Mouse (Mus musculus) cerebellum, postnatal 10 days (tissue): ENCODE data around the gene Hist1h3g.

ENCODE experiments used
- DNase-seq, 2 experiments: peaks; one replicate each; pipeline ENCODE4 v3.0.0; 2021; ENCODE audit warnings: mixed read lengths in 2 of 2

Gene Hist1h3g

GRCm38 (mm10) chr13:23535137-23536075 is at the start of gene Hist1h3g:
Gene Hist1h3g, plus strand, starts transcription at chr13:23535422.
- DNase-seq, result peak; percentile 93 to 94

- peak; percentile 78 to 82 for DNase-seq
These were observed 46.6 kb upstream of the Hist1h3g start, which contains the start of gene Btn2a2 for GRCm38 (mm10) chr13:23488400-23489322. Gene Btn2a2, minus strand, starts transcription at chr13:23488857.

GRCm38 (mm10) chr13:23490863-23491262 is 44.4 kb upstream of the Hist1h3g start:
- no peak for DNase-seq

GRCm38 (mm10) chr13:23491263-23491662 is 44.0 kb upstream of the Hist1h3g start:
- no peak for DNase-seq

GRCm38 (mm10) chr13:23491990-23492389 is 43.2 kb upstream of the Hist1h3g start:
- no peak for DNase-seq

GRCm38 (mm10) chr13:23495526-23495925 is 39.7 kb upstream of the Hist1h3g start:
- DNase-seq, result no peak

- DNase-seq, result peak; percentile 26 to 31
These were observed 37.4 kb upstream of the Hist1h3g start for GRCm38 (mm10) chr13:23497656-23498321.

- no peak for DNase-seq
These were observed 36.6 kb upstream of the Hist1h3g start for GRCm38 (mm10) chr13:23498653-23499052.

- no peak for DNase-seq
These were observed 35.3 kb upstream of the Hist1h3g start for GRCm38 (mm10) chr13:23499943-23500342.

GRCm38 (mm10) chr13:23500424-23501200 is 34.6 kb upstream of the Hist1h3g start:
- DNase-seq, result peak; percentile 59

- no peak for DNase-seq
These were observed 33.7 kb upstream of the Hist1h3g start for GRCm38 (mm10) chr13:23501511-23501910.

- DNase-seq, result no peak
These were observed 33.1 kb upstream of the Hist1h3g start for GRCm38 (mm10) chr13:23502031-23502567.

GRCm38 (mm10) chr13:23502916-23503315 is 32.3 kb upstream of the Hist1h3g start:
- DNase-seq, result no peak

- DNase-seq, result peak; percentile 75 to 77
These were observed 31.4 kb upstream of the Hist1h3g start for GRCm38 (mm10) chr13:23503797-23504196.

GRCm38 (mm10) chr13:23505662-23506345 is 29.4 kb upstream of the Hist1h3g start:
- DNase-seq, result no peak

- peak; percentile 51 to 66 for DNase-seq
These were observed 28.9 kb upstream of the Hist1h3g start for GRCm38 (mm10) chr13:23506351-23506750.

- no peak for DNase-seq
These were observed 28.3 kb upstream of the Hist1h3g start for GRCm38 (mm10) chr13:23506819-23507515.

- DNase-seq, result no peak
These were observed 25.1 kb upstream of the Hist1h3g start for GRCm38 (mm10) chr13:23510127-23510526.

- DNase-seq, result no peak
These were observed 21.7 kb upstream of the Hist1h3g start for GRCm38 (mm10) chr13:23513517-23513916.

- DNase-seq, result no peak
These were observed 19.9 kb upstream of the Hist1h3g start for GRCm38 (mm10) chr13:23515281-23515680.
